Mouse (Mus musculus): ENCODE measurements at regions not wholly inside any gene's neighbourhood (a gene's known extent, or its start where the extent isn't known, plus 50 kb on each side); places are given as distances from the start of the nearest gene placed in this dataset.

- TF ChIP-seq CTCF (conservative IDR thresholded peaks at IDR 0.05; ENCODE audit: insufficient read depth, insufficient read length, low read depth, low read length), result no peak
- no peak for TF ChIP-seq POLR2A (IDR thresholded peaks at IDR 0.05; ENCODE audit: low read depth, low read length)
These were observed 96.3 kb upstream of the Shh start for GRCm38 (mm10) chr5:28563401-28563800.
